Mouse (Mus musculus): ENCODE data around the gene Ube2k.

Gene Ube2k

DNA sequence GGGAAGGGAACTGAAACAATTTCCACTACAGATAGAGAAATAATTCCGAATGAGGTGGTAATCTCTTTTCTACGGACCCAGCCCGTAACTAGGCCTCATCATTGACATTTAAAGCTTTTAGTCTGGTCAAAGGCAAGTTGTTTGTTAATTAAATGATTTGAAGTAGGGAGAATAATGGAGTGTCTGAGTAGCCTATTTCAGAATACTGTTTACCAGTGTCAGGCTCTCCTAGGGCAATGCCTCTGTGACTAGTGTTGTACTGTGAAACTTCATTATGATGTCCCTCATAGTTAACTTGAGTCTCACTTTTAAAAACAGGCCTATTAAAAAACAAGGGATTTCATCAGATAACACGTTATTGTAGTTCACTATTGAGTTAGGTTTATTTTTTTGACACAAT lies 1.1 kb downstream of the Ube2k start:
- no peak for DNase-seq (ENCODE audit: low spot score in 2 of 2)

DNA sequence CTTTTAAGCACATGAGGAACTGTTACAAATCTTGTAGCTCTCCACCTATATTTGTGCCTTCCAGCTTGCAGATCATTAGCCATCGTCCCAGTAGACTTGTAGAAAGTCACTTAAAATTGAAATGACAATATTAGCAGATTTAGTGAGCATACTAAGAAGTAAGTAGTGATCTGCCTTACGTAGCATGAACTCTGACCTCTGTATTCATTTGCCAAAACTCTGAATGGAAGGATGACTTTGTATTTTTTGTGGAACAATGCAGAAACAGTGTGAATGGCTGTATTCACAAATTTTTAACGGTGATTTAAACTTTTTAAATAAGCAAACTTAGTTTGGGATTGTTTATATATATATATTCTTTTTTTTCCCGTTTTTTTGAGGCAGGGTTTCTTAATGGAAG lies 1.8 kb downstream of the Ube2k start:
- DNase-seq (ENCODE audit: low spot score in 2 of 2) = no peak

DNA sequence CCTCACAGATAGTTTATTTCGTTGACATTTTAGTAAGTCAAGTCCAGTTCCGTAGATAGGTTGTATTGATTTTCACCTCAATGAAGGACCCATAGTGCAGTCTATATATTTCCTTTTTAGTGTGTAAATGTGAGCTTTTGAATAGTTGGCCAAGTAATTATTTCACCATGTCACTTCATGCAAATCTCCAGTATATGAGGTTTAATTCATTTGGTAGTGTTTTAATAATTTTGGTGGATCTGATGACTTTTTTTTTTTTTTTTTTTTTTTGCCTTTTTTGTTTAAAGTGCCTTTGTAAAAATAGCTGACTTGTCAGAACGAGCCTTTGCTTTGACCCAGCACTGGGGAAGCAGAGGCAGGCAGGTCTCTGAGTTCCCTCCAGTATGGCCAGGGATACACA lies 2.8 kb downstream of the Ube2k start:
- DNase-seq (ENCODE audit: low spot score in 2 of 2) = no peak

DNA sequence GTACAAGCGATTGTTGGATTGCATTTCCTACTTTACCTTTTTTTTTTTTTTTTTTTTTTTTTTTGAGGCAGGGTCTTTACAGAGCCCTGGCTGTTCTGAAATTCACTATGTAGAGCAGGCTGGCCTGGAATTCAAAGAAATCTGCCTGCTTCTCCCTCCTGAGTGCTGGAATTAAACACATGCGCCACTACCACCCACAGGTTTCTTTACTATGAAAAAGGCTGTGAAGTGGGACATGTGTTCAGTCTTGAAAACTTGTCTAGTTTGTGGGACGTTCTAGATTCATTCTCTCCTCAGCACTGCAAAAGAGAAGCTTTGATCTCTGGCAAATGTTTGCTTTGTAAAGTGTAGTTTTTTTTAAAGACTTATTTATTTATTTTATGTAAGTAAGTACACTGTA lies 4.9 kb downstream of the Ube2k start:
- DNase-seq (ENCODE audit: low spot score in 2 of 2) = no peak

DNA sequence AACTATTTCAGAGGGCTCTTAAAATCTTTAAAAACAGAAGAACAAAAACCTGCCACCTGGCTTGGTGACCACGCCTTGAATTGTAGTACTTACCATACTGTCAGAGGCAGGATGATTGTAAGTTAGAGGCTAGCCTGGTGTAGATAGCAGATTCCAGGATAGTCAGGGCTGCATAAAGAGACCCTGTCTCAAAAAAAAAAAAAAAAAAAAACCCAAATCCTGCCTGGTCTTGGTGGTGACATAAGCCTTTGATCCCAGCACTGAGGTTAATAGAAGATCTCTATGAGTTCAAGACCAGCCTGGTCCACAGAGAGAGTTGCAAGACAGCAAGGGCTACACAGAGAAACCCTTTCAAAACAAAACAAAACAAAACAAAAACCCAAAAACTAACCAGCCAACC lies 6.5 kb downstream of the Ube2k start:
- DNase-seq (ENCODE audit: low spot score in 2 of 2) = no peak

- DNase-seq (ENCODE audit: low spot score in 2 of 2) = no peak
These were observed 7.6 kb downstream of the Ube2k start for GRCm38 (mm10) chr5:65544616-65545015.

GRCm38 (mm10) chr5:65549677-65550076 lies 12.6 kb downstream of the Ube2k start:
- no peak for DNase-seq (ENCODE audit: low spot score in 2 of 2)

- no peak for DNase-seq (ENCODE audit: low spot score in 2 of 2)
These were observed 20.1 kb downstream of the Ube2k start for GRCm38 (mm10) chr5:65557109-65557508.

- no peak for DNase-seq (ENCODE audit: low spot score in 2 of 2)
These were observed 24.3 kb downstream of the Ube2k start for GRCm38 (mm10) chr5:65561125-65561893.

GRCm38 (mm10) chr5:65565486-65565885 lies 28.5 kb downstream of the Ube2k start:
- DNase-seq (ENCODE audit: low spot score in 2 of 2) = no peak

GRCm38 (mm10) chr5:65574876-65575275 lies 37.8 kb downstream of the Ube2k start:
- no peak for DNase-seq (ENCODE audit: low spot score in 2 of 2)

DNA sequence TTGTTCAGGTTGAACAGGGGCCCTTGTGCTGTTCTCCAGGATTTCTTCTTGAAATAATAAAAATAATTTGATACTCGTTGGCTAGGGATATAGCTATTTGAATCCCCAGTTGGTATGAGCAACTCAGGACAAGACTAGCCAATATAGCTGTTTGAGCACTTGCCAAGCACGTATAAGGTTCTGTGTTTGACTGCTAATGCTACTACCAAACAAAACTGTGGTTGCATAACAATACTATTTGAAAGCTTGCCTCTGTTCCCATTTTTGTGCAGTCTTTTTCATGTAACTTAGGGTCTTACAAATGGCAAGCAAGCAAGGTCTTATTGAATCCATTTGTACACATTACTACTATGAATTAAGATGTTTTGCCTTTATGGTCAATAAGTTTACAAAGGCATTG lies 38.9 kb downstream of the Ube2k start:
- DNase-seq (ENCODE audit: low spot score in 2 of 2) = no peak

DNA sequence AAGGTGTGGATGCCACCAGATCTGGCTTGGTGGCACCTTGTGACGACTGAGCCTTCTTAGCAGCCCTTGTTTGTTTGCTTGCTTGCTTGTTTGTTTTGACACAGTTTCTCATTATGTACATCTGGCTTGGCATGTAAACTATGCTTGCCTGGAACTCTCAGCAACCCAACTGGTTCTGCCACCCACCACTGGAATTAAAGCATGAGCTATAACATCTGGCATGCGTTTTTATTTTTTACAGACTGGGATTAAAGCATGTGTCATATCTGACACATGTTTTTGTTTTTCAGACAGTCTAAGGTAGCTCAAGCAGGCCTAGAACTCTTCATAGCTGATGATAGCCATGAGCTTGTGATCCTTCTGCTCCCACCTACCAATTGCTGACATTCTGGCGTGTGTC lies 41.5 kb downstream of the Ube2k start:
- DNase-seq (ENCODE audit: low spot score in 2 of 2) = no peak

DNA sequence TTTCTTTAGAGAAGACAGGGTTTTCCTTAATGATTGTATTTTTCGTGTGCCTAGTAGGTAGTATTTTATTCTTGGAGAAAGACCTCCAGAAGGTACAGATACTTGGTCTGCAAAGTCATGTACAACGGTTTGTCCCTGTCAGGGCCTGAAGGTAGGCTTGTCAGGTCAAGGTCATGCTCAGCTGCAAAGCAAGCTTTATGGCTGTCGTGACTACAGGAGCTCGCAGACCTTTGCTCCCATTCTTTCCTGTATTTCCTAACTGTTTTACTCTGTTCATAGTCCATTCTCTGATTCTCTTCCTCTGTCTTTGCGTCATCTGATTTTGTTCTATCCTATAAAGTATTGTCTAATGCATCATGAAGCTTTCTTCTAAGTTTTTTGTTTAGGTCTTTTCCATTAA lies 49.3 kb downstream of the Ube2k start:
- DNase-seq (ENCODE audit: low spot score in 2 of 2) = no peak

DNA sequence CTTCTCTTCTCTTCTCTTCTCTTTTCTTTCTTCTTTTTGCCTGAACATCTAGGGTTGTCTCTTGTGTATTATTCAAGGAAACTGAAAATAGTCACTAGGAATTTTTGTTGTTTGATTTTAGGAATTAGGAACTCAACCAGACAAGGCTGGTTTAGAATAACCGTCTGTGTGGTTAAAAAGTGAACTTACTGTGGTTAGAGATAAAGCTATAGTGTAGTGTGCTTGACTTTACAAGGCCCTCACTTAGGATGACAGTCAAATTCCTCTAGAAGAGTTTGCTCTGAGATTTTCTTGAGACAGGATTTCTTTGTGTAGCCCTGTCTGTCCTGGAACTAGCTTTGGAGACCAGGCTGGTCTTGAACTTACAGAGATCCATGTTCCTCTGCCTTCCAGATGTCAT lies 53.2 kb downstream of the Ube2k start:
- DNase-seq (ENCODE audit: low spot score in 2 of 2) = no peak

DNA sequence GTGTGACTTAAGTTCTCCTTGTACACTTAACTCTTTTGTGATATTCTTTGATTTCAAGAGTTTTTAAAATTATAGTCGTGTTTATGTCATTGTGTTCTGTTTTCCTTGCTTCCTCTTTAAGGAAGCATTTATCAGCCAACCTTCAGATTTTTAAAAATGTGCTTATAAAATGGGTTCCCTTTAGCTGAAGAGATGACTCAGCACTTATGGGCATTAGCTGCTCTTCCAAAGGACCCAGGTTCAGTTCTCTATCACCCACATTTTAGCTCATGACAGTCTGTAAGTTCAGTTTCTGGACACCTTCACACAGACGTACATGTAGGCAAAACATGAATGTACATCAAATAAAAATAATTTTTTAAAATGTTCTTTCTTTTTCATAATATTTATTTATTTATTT lies 55.4 kb downstream of the Ube2k start:
- no peak for DNase-seq (ENCODE audit: low spot score in 2 of 2)

DNA sequence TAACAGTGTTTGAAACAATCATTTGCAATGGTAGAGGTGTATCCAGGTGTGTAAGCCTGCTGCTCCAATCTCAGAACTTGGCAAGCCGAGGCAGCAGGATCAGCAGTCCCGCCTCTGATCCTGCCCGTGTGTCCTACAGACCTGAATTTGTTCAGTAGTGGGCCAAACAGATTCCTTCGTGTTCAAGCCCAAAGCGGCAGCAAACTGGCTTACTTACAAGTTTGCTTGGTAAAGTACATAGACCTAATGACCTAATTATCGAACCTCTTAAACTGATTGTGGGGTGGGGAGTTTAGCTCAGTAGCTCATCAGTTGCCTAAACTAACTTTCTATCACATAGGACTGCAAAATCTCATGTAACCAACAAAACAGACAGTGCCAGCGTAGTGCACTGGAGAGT lies 62.6 kb downstream of the Ube2k start:
- DNase-seq (ENCODE audit: low spot score in 2 of 2) = no peak

GRCm38 (mm10) chr5:65606820-65607219 lies 69.8 kb downstream of the Ube2k start:
- DNase-seq (ENCODE audit: low spot score in 2 of 2) = no peak

DNA sequence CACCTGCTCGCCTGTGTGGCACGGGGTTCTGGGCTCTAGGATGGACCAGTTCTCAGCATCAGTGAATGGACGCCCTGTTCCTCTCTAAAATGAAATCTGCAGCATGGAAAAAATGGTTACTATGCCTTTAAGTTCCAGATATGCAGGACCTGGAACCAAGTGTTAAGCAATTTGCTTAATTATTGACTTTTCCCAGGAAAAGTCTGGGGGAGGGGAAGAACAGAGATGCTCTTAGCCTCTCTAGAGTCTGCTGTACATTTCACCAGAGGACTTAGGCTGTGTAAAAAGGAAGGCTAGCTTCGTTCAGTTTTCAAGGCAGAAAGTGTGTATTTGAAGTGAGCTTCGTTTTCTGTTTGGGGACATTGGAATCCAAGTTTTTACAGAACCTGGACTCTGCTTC lies 72.7 kb downstream of the Ube2k start:
- DNase-seq (ENCODE audit: low spot score in 2 of 2) = no peak

- DNase-seq (ENCODE audit: low spot score in 2 of 2) = no peak
These were observed 73.5 kb downstream of the Ube2k start for GRCm38 (mm10) chr5:65610541-65610940.

GRCm38 (mm10) chr5:65613152-65613924 lies 76.3 kb downstream of the Ube2k start:
- no peak for DNase-seq (ENCODE audit: low spot score in 2 of 2)

DNA sequence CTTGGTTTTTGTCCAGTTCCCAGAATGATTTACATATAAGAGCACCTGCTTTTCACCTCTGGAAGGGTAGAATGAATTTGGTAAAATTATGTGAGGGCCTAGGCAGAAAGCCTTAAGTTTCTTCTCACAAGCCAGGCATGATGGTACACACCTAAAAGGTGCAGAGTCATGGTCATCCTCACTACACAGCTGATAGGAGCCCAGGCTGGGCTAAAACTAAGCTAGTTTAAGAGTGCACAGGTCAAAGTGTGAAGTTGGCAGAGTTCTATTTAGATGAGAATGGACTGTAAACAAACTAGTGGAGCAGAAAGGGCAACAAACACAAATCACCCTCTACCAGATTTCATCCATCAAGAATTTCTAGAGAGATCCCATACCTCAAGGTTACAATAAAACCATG lies 87.3 kb downstream of the Ube2k start:
- DNase-seq (ENCODE audit: low spot score in 2 of 2) = no peak

- no peak for DNase-seq (ENCODE audit: low spot score in 2 of 2)
These were observed 101.9 kb downstream of the Ube2k start for GRCm38 (mm10) chr5:65638896-65639295.
